Mouse (Mus musculus) G1E (cell line): ENCODE results near the gene Camkmt. TPM values are rescaled to one million over a fixed set of nuclear protein-coding genes. Genes with fewer than 3 reads are reported as not detected.

Experiments
- ATAC-seq: 2 replicates; pipeline ENCODE4 v1.8.0; 2016; ENCODE audit warnings: mild to moderate bottlenecking; ENCODE audit not compliant: insufficient number of reproducible peaks, poor library complexity, low FRiP score, severe bottlenecking; ENCODE audit errors: extremely low read depth
- DNase-seq: peaks from one replicate; pipeline ENCODE4 v3.0.0; 2012; ENCODE audit warnings: low spot score
- H3K27me3 ChIP-seq: 2 replicates; pipeline ENCODE4 v1.6.1; 2012; ENCODE audit warnings: mild to moderate bottlenecking, low read length, inconsistent platforms; ENCODE audit not compliant: insufficient read depth
- H3K36me3 ChIP-seq: replicated peaks from 2 replicates; pipeline ENCODE3; 2012; ENCODE audit warnings: mild to moderate bottlenecking, inconsistent platforms
- H3K4me1 ChIP-seq: 2 replicates; pipeline ENCODE4 v1.6.1; 2012; ENCODE audit warnings: low read depth, low read length, inconsistent platforms, mixed read lengths; ENCODE audit not compliant: insufficient read depth
- H3K4me3 ChIP-seq: 2 replicates; pipeline ENCODE4 v1.5.1; 2012; ENCODE audit warnings: low read depth, mild to moderate bottlenecking, inconsistent platforms, low read length, moderate library complexity, mixed read lengths
- H3K9me3 ChIP-seq: replicated peaks from 2 replicates; pipeline ENCODE4 v1.6.1; 2012; ENCODE audit warnings: inconsistent platforms
- CTCF ChIP-seq: IDR thresholded peaks from 2 replicates; pipeline ENCODE4 v1.5.1; 2012; ENCODE audit warnings: low read depth, low read length, inconsistent platforms, mixed read lengths
- GATA1 ChIP-seq: IDR thresholded peaks from 2 replicates; pipeline ENCODE4 v1.6.1; 2012; ENCODE audit warnings: borderline replicate concordance, low read length, inconsistent platforms, mixed read lengths
- GATA2 ChIP-seq: IDR thresholded peaks from 2 replicates; pipeline ENCODE4 v1.6.1; 2012; ENCODE audit warnings: low read depth, low read length, inconsistent platforms, borderline replicate concordance
- POLR2AphosphoS5 ChIP-seq: IDR thresholded peaks from 2 replicates; pipeline ENCODE4 v1.6.1; 2012; ENCODE audit warnings: low read depth, low read length, inconsistent platforms; ENCODE audit not compliant: insufficient replicate concordance
- TAL1 ChIP-seq: conservative IDR thresholded peaks from 2 replicates; pipeline ENCODE4 v1.6.1; 2012; ENCODE audit warnings: low read depth, low read length, inconsistent platforms, mixed read lengths
- polyA plus RNA-seq: library from polyadenylated mRNA; stranded (reverse); fragments of >175 nt; gene quantifications from 2 replicates; pipeline ENCODE4 v1.2.3, GENCODE M21; 2012
- total RNA-seq, 2 experiments: library from RNA; stranded (forward) in 1 of 2; stranded (reverse) in 1 of 2; fragments of 200-1000 nt in 1 of 2; fragments of >200 nt in 1 of 2; fragmentation: Nextera tagmentation in 1 of 2; gene quantifications; 2 replicates each; pipeline ENCODE4 v1.2.3; 2014 to 2017

Camkmt gene
- total and polyA plus RNA-seq, 3 experiments: 1.6 to 8.0 (median 1.7) TPM

- H3K36me3 ChIP-seq: no peaks in the 10 kb centered on the region
- H3K4me1 ChIP-seq: no peaks in the 10 kb centered on the region
- ATAC-seq: no peak
- no peak overlapping the region for H3K4me3 ChIP-seq
- TF ChIP-seq GATA2 (no peak), GATA1 (no peak), POLR2AphosphoS5 (no peak), CTCF (no peak)
- peaks cover 5% of the 10 kb centered on the region; the same call in 1 of the 2 replicates for H3K27me3 ChIP-seq
- no peak for DNase-seq
- no peaks in the 10 kb centered on the region for H3K9me3 ChIP-seq
Measured at GRCm38 (mm10) chr17:85256930-85257329, 166.6 kb downstream of the Camkmt start.

DNA sequence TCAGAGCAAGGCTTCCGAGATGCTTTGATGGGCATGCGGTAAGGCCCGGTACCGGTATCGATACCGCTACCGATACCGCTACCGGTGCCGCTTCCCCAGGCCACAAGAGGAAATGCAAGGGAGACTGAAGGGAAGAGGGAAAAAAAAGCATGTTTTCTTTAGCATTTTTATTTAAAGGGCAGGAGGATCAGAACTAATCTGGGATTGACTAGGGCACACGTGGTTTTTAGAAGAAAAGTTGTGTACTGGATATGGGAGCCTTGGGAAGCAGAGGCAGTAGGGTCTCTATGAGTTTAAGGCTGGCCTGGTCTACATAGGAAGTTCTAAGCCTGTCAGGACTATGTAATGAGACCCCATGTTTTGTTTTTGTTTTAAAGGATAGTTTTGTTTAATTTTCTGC is 167.0 kb downstream of the Camkmt start:
- DNase-seq: no peak
- ATAC-seq: no peak
- H3K9me3 ChIP-seq: no peaks in the 10 kb centered on the region
- TF ChIP-seq GATA1 (no peak), POLR2AphosphoS5 (no peak), CTCF (no peak), GATA2 (no peak), TAL1 (no peak)
- H3K36me3 ChIP-seq: no peaks in the 10 kb centered on the region
- peaks cover 5% of the 10 kb centered on the region; the same call in 1 of the 2 replicates for H3K27me3 ChIP-seq
- no peak overlapping the region for H3K4me3 ChIP-seq
- H3K4me1 ChIP-seq: no peaks in the 10 kb centered on the region

DNA sequence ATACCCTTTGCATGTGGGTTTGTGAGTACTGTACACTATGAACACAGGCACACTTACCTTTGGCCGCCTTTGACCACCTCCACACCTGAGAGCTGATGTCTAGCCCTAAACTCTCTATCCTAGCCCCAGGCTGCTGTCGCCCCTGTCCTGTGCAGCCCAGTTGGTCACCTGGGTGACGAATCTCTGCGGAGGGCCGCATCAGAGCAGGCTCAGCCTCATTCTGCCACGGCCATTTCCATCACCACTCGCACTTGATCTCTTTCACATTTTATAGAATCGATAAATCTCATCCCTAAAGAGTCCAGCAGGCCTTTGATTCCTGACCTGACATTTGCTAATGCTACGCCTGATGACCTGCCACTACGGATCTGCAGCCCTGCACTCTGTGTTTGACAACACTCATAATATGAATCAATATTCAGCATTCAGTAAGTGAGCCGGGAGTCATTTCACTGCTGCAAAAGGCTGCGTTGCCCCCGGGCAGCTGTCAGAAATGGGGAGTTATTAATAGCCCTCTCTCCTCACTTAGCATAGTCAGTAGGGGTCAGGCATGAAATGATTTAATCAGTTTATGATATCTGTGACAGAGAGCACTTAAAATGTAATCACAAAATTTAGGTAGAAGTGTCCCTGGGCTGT is 168.5 kb downstream of the Camkmt start:
- TF ChIP-seq TAL1 (no peak), GATA1 (no peak), GATA2 (no peak), POLR2AphosphoS5 (no peak)
- Histone ChIP-seq H3K4me3 (no peak overlapping the region), H3K9me3 (no peaks in the 10 kb centered on the region), H3K4me1 (no peaks in the 10 kb centered on the region), H3K36me3 (no peaks in the 10 kb centered on the region), H3K27me3 (peaks cover 5% of the 10 kb centered on the region; the same call in 1 of the 2 replicates)
- ATAC-seq (no peak), DNase-seq (no peak)

DNA sequence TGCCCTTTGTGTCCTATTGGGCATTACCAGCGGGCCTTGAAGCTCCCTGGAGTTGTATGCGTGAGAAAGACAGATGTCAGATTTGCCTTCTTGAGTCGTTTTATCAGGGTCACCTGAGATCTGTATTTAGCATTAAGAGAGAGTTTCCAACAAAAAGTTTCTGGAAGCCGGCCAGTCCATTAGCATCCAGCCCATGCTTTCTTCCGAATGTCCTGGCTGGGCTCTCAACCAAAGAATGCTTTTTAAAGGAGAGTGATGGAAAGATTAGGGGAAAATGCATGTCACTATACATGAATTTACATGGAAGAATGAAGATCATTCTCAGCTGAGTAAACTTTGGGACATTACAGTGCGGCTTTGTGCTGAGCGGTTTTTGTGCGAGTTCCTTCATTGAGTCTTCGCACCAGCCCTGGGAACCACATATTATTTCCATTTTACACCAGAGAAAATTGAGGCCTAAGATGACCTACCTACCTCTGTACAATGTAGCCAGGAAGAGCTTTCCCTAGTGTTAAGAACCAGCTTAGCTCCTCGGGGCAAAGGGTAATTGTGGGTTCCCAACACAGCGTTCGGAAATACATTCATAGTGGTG is 176.6 kb downstream of the Camkmt start:
- no peak for TF ChIP-seq GATA2
- TF ChIP-seq CTCF: no peak
- no peak for TF ChIP-seq TAL1
- no peak for TF ChIP-seq GATA1
- no peaks in the 10 kb centered on the region for H3K4me1 ChIP-seq
- no peak for DNase-seq
- H3K36me3 ChIP-seq: no peaks in the 10 kb centered on the region
- H3K4me3 ChIP-seq: no peak overlapping the region
- H3K9me3 ChIP-seq: no peaks in the 10 kb centered on the region
- no peaks in the 10 kb centered on the region; the same call in 1 of the 2 replicates for H3K27me3 ChIP-seq
- ATAC-seq: no peak

DNA sequence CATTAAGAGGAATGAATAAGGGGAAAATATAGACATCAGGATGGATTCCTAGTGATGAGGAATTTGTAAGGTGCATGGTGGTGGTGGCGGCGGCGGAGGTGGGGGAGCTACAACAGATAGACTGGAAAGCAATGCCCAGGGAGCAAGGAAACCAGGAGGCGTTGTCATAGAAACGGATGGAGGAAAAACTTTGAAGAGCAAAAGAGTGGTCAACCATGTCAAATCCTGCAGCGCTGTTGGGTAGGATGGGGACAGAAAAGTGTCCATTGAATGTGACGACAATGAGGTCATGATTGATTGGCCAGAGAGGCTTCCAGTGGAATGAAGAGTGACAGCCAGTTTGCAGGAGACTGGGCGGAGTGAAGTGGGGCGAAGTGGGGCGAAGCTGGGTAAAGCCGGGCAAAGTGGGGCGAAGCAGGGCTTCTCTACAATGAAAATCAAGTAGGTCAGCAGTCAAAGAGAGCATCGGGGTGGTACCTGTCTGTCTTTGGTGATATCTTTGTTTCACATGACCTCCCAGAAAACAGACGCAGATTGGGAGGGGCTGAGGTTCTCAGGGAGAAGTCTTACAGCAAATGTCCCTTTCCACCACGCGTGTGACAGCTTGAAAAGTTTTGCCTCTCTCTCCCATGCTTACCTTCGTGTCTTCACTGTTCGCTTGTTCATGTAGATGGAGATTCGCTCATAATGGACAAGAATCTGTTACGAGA is 181.3 kb downstream of the Camkmt start:
- DNase-seq (no peak), ATAC-seq (no peak)
- Histone ChIP-seq H3K27me3 (peaks cover 5% of the 10 kb centered on the region; the same call in 1 of the 2 replicates), H3K9me3 (no peaks in the 10 kb centered on the region), H3K4me1 (no peaks in the 10 kb centered on the region), H3K36me3 (no peaks in the 10 kb centered on the region), H3K4me3 (no peak overlapping the region)
- no peak for TF ChIP-seq CTCF
- no peak for TF ChIP-seq GATA1
- TF ChIP-seq POLR2AphosphoS5: no peak
- no peak for TF ChIP-seq TAL1
- no peak for TF ChIP-seq GATA2

DNA sequence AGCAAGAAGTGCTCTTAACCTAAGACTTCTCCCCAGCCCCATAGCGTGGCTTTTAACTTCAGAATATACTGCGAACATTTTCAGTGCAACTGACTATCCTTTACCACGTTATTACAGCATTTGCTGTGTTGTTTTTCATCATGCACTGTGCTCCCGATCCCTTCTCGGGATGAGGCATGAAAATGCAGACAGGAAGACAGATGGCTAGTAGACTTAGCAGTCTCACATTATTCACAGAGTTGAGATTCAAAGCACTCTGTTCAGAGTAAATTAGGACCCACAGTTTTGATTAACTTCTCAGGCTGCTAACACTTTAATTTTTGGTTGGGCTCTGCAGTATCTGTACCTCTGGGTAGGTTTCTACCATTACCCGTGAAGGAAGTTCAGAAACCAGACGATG is 189.4 kb downstream of the Camkmt start:
- Histone ChIP-seq H3K36me3 (no peaks in the 10 kb centered on the region), H3K9me3 (no peaks in the 10 kb centered on the region), H3K4me3 (no peak overlapping the region), H3K27me3 (no peaks in the 10 kb centered on the region; the same call in 1 of the 2 replicates), H3K4me1 (no peaks in the 10 kb centered on the region)
- DNase-seq (no peak), ATAC-seq (no peak)
- TF ChIP-seq CTCF: no peak
- no peak for TF ChIP-seq GATA1
- TF ChIP-seq POLR2AphosphoS5: no peak
- no peak for TF ChIP-seq GATA2
- TF ChIP-seq TAL1: no peak
